Mouse (Mus musculus): Measurements from ENCODE around the gene Tceanc. TPM values are rescaled to one million over a fixed set of nuclear protein-coding genes. Genes with fewer than 3 reads are reported as not detected.

Tceanc gene
- polyA plus RNA-seq (2016; fragmentation: Nextera tagmentation; extraction: Ambion mirVana), result 14.7 and 15.5 TPM in 2 replicates

- 80% methylated on average over 16 of the region's 16 CpGs for WGBS
These were observed at the start of gene Tceanc for GRCm38 (mm10) chrX:166518345-166518744. Tceanc (minus strand) TSS chrX:166518567.

GRCm38 (mm10) chrX:166565983-166566382 is 47.6 kb upstream of the Tceanc start:
- WGBS, result 81% methylated on average over 6 of the region's 6 CpGs
- Histone ChIP-seq H3K4me1 (no peaks in the 10 kb centered on the region), H3K27ac (replicated peaks) (no peak overlapping the region), H3K27me3 (no peaks in the 10 kb centered on the region; the same call in 1 of the 2 replicates), H3K4me3 (no peak overlapping the region), H3K9ac (replicated peaks) (no peak overlapping the region), H3K9me3 (no peaks in the 10 kb centered on the region), H3K36me3 (no peaks in the 10 kb centered on the region), H3K4me2 (replicated peaks) (no peak overlapping the region)
- ATAC-seq (ENCODE audit: low FRiP score, low read depth), result no peak

More at GRCm38 (mm10) chrX:166518345-166518744, at the start of gene Tceanc:
- Histone ChIP-seq H3K27ac (replicated peaks) (no peak within 1 kb of the TSS), H3K4me3 (no peak within 1 kb of the TSS), H3K4me2 (replicated peaks) (no peak within 1 kb of the TSS), H3K27me3 (peaks cover 36% of the 10 kb centered on the region), H3K9me3 (no peaks in the 10 kb centered on the region), H3K36me3 (no peaks in the 10 kb centered on the region), H3K4me1 (no peaks in the 10 kb centered on the region), H3K9ac (replicated peaks) (no peak within 1 kb of the TSS)
- ATAC-seq (ENCODE audit: low FRiP score, low read depth), result no peak

- Histone ChIP-seq H3K36me3 (no peaks in the 10 kb centered on the region), H3K27ac (replicated peaks) (no peak overlapping the region), H3K27me3 (no peaks in the 10 kb centered on the region; the same call in 1 of the 2 replicates), H3K4me2 (replicated peaks) (no peak overlapping the region), H3K4me3 (no peak overlapping the region), H3K9me3 (no peaks in the 10 kb centered on the region), H3K9ac (replicated peaks) (no peak overlapping the region), H3K4me1 (no peaks in the 10 kb centered on the region)
- WGBS, result 62% methylated on average over 5 of the region's 5 CpGs
- ATAC-seq (ENCODE audit: low FRiP score, low read depth), result no peak
These were observed 47.0 kb upstream of the Tceanc start for GRCm38 (mm10) chrX:166565401-166565800.

- Histone ChIP-seq H3K4me3 (no peak overlapping the region), H3K36me3 (no peaks in the 10 kb centered on the region), H3K27ac (replicated peaks) (no peak overlapping the region), H3K9me3 (no peaks in the 10 kb centered on the region), H3K4me2 (replicated peaks) (no peak overlapping the region), H3K9ac (replicated peaks) (no peak overlapping the region), H3K27me3 (no peaks in the 10 kb centered on the region; the same call in 1 of the 2 replicates), H3K4me1 (no peaks in the 10 kb centered on the region)
- WGBS, result 85% methylated on average over 5 of the region's 5 CpGs
- no peak for ATAC-seq (ENCODE audit: low FRiP score, low read depth)
These were observed 46.5 kb upstream of the Tceanc start for GRCm38 (mm10) chrX:166564900-166565299.

- Histone ChIP-seq H3K4me3 (no peak overlapping the region), H3K4me2 (replicated peaks) (no peak overlapping the region), H3K27me3 (peaks cover 15% of the 10 kb centered on the region; the same call in 1 of the 2 replicates), H3K9me3 (no peaks in the 10 kb centered on the region), H3K36me3 (no peaks in the 10 kb centered on the region), H3K27ac (replicated peaks) (no peak overlapping the region), H3K9ac (replicated peaks) (no peak overlapping the region), H3K4me1 (no peaks in the 10 kb centered on the region)
- ATAC-seq (ENCODE audit: low FRiP score, low read depth), result no peak
- 89% methylated on average over 3 of the region's 3 CpGs for WGBS
These were observed 41.0 kb upstream of the Tceanc start for GRCm38 (mm10) chrX:166559333-166559732.

- H3K36me3 ChIP-seq, result no peaks in the 10 kb centered on the region
- ATAC-seq (ENCODE audit: low FRiP score, low read depth), result no peak
- 86% methylated on average over 7 of the region's 7 CpGs for WGBS
These were observed 34.0 kb upstream of the Tceanc start for GRCm38 (mm10) chrX:166552355-166552754.

GRCm38 (mm10) chrX:166546495-166546894 is 28.1 kb upstream of the Tceanc start:
- ATAC-seq (ENCODE audit: low FRiP score, low read depth), result no peak
- 89% methylated on average over 2 of the region's 2 CpGs for WGBS
- Histone ChIP-seq H3K9me3 (no peaks in the 10 kb centered on the region), H3K4me1 (no peaks in the 10 kb centered on the region), H3K4me2 (replicated peaks) (no peak overlapping the region), H3K27ac (replicated peaks) (no peak overlapping the region), H3K36me3 (no peaks in the 10 kb centered on the region), H3K4me3 (no peak overlapping the region), H3K9ac (replicated peaks) (no peak overlapping the region), H3K27me3 (peaks cover 17% of the 10 kb centered on the region; the same call in 1 of the 2 replicates)

More at GRCm38 (mm10) chrX:166552355-166552754, 34.0 kb upstream of the Tceanc start:
- Histone ChIP-seq H3K4me2 (replicated peaks) (no peak overlapping the region), H3K9me3 (no peaks in the 10 kb centered on the region), H3K4me3 (no peak overlapping the region), H3K27ac (replicated peaks) (no peak overlapping the region), H3K9ac (replicated peaks) (no peak overlapping the region), H3K27me3 (peaks cover 14% of the 10 kb centered on the region), H3K4me1 (no peaks in the 10 kb centered on the region)

- ATAC-seq (ENCODE audit: low FRiP score, low read depth), result no peak
- Histone ChIP-seq H3K4me2 (replicated peaks) (no peak overlapping the region), H3K4me3 (no peak overlapping the region), H3K27me3 (peaks cover 27% of the 10 kb centered on the region), H3K9ac (replicated peaks) (no peak overlapping the region), H3K27ac (replicated peaks) (no peak overlapping the region), H3K4me1 (no peaks in the 10 kb centered on the region), H3K9me3 (no peaks in the 10 kb centered on the region), H3K36me3 (no peaks in the 10 kb centered on the region)
- 78% methylated on average over 4 of the region's 4 CpGs for WGBS
These were observed 16.8 kb upstream of the Tceanc start for GRCm38 (mm10) chrX:166535138-166535537.

GRCm38 (mm10) chrX:166533432-166533831 is 15.1 kb upstream of the Tceanc start:
- no peaks in the 10 kb centered on the region for H3K4me1 ChIP-seq
- peaks cover 29% of the 10 kb centered on the region for H3K27me3 ChIP-seq
- no peaks in the 10 kb centered on the region for H3K9me3 ChIP-seq
- no peak overlapping the region for H3K4me2 ChIP-seq (replicated peaks)
- WGBS, result 82% methylated on average over 4 of the region's 4 CpGs
- no peaks in the 10 kb centered on the region for H3K36me3 ChIP-seq
- H3K4me3 ChIP-seq, result no peak overlapping the region
- ATAC-seq (ENCODE audit: low FRiP score, low read depth), result no peak
- H3K9ac ChIP-seq (replicated peaks), result no peak overlapping the region
- no peak overlapping the region for H3K27ac ChIP-seq (replicated peaks)

- H3K4me1 ChIP-seq, result no peaks in the 10 kb centered on the region
- no peak overlapping the region for H3K27ac ChIP-seq (replicated peaks)
- H3K4me3 ChIP-seq, result no peak overlapping the region
- WGBS, result 31% methylated on average over 6 of the region's 6 CpGs
- H3K4me2 ChIP-seq (replicated peaks), result no peak overlapping the region
- H3K9ac ChIP-seq (replicated peaks), result no peak overlapping the region
- no peaks in the 10 kb centered on the region for H3K9me3 ChIP-seq
- no peaks in the 10 kb centered on the region for H3K36me3 ChIP-seq
- peaks cover 31% of the 10 kb centered on the region for H3K27me3 ChIP-seq
- ATAC-seq (ENCODE audit: low FRiP score, low read depth), result no peak
These were observed 13.3 kb upstream of the Tceanc start for GRCm38 (mm10) chrX:166531671-166532070.

- Histone ChIP-seq H3K9me3 (no peaks in the 10 kb centered on the region), H3K9ac (replicated peaks) (no peak overlapping the region), H3K4me3 (no peak overlapping the region), H3K4me2 (replicated peaks) (no peak overlapping the region), H3K4me1 (no peaks in the 10 kb centered on the region), H3K27me3 (peaks cover 23% of the 10 kb centered on the region; the same call in 1 of the 2 replicates), H3K36me3 (no peaks in the 10 kb centered on the region), H3K27ac (replicated peaks) (no peak overlapping the region)
- ATAC-seq (ENCODE audit: low FRiP score, low read depth), result no peak
- WGBS, result 81% methylated on average over 3 of the region's 3 CpGs
These were observed 9.8 kb upstream of the Tceanc start for GRCm38 (mm10) chrX:166528126-166528525.

GRCm38 (mm10) chrX:166525637-166526315 is 7.4 kb upstream of the Tceanc start:
- Histone ChIP-seq H3K4me2 (replicated peaks) (no peak overlapping the region), H3K27me3 (peaks cover 17% of the 10 kb centered on the region; the same call in 1 of the 2 replicates), H3K36me3 (no peaks in the 10 kb centered on the region), H3K9ac (replicated peaks) (no peak overlapping the region), H3K27ac (replicated peaks) (no peak overlapping the region), H3K4me1 (no peaks in the 10 kb centered on the region), H3K4me3 (no peak overlapping the region), H3K9me3 (no peaks in the 10 kb centered on the region)
- ATAC-seq (ENCODE audit: low FRiP score, low read depth), result no peak
- WGBS, result 89% methylated on average over 2 of the region's 2 CpGs
